Mouse (Mus musculus) gastrocnemius, postnatal 36 days (tissue): Measurements from ENCODE around the gene Fam49a. TPM values are rescaled to one million over a fixed set of nuclear protein-coding genes. Genes with fewer than 3 reads are reported as not detected.
"Not testable (repeated sequence)": the region's sequence is repeated elsewhere in the genome, so short reads cannot be mapped to it uniquely, and the experiment has no call there.

Experiments used
- DNase-seq, 2 experiments: peaks; one replicate each; pipeline ENCODE4 v3.0.0; 2022
- intact Hi-C: fragments of 180-260 bp; cut with DNase I; formaldehyde crosslinking; loops from one replicate; pipeline ENCODE4 v1.15.1; 2025
- long read RNA-seq, 2 experiments: library from polyadenylated mRNA; stranded (forward); transcript quantifications; one replicate each; pipeline ENCODE4 v2.0.0; 2021
- total RNA-seq, 2 experiments: library from RNA; stranded (reverse); gene quantifications; 2 replicates each; pipeline ENCODE4 v1.2.3; 2021

Gene Fam49a
- total RNA-seq, result 1 to 10 TPM; 4.5 to 5.7 TPM
- long read RNA-seq, experiment 1, partial matches to known transcripts, result 0 of 3 reads
- long read RNA-seq, experiment 1, other reads (novel, unspliced or antisense), result 2 of 3 reads
- long read RNA-seq, experiment 2, partial matches to known transcripts, result 0 of 4 reads
- long read RNA-seq, experiment 2, other reads (novel, unspliced or antisense), result 1 of 4 reads

- DNase-seq, result peak; percentile 68 to 69
- intact Hi-C loops, result loop anchor here (5.0 kb wide), 1 partner anchor 50 kb away; no protein-coding TSS in a partner anchor
Measured at GRCm38 (mm10) chr12:12261987-12262971, at the start of gene Fam49a. Fam49a (plus strand) TSS chr12:12262139.

- intact Hi-C loops, result no loop called here
- DNase-seq, result no peak
Measured at GRCm38 (mm10) chr12:12213536-12213935, 48.4 kb upstream of the Fam49a start.

GRCm38 (mm10) chr12:12218947-12219346, 43.0 kb upstream of the Fam49a start:
- intact Hi-C loops, result no loop called here
- no peak for DNase-seq

- no peak for DNase-seq
- intact Hi-C loops, result no loop called here
Measured at GRCm38 (mm10) chr12:12220755-12221496, 41.0 kb upstream of the Fam49a start.

GRCm38 (mm10) chr12:12222585-12223290, 39.2 kb upstream of the Fam49a start:
- peak in 1 of 2 experiments; percentile 33 for DNase-seq
- intact Hi-C loops, result no loop called here

GRCm38 (mm10) chr12:12223336-12223735, 38.6 kb upstream of the Fam49a start:
- intact Hi-C loops, result no loop called here
- no peak for DNase-seq

GRCm38 (mm10) chr12:12225706-12226105, 36.2 kb upstream of the Fam49a start:
- DNase-seq, result no peak
- intact Hi-C loops, result no loop called here

GRCm38 (mm10) chr12:12227594-12227993, 34.3 kb upstream of the Fam49a start:
- DNase-seq, result no peak
- intact Hi-C loops, result no loop called here

- intact Hi-C loops, result no loop called here
- DNase-seq, result no peak
Measured at GRCm38 (mm10) chr12:12230031-12230557, 31.8 kb upstream of the Fam49a start.

GRCm38 (mm10) chr12:12232097-12232496, 29.8 kb upstream of the Fam49a start:
- DNase-seq, result no peak
- intact Hi-C loops, result no loop called here

- intact Hi-C loops, result no loop called here
- DNase-seq, result no peak
Measured at GRCm38 (mm10) chr12:12236978-12237377, 25.0 kb upstream of the Fam49a start.

- DNase-seq, result no peak
- intact Hi-C loops, result no loop called here
Measured at GRCm38 (mm10) chr12:12239502-12239901, 22.4 kb upstream of the Fam49a start.

- intact Hi-C loops, result no loop called here
- no peak for DNase-seq
Measured at GRCm38 (mm10) chr12:12243148-12243547, 18.8 kb upstream of the Fam49a start.

GRCm38 (mm10) chr12:12247023-12247422, 14.9 kb upstream of the Fam49a start:
- intact Hi-C loops, DNase-seq: not testable (repeated sequence)

GRCm38 (mm10) chr12:12249521-12249920, 12.4 kb upstream of the Fam49a start:
- intact Hi-C loops, result no loop called here
- DNase-seq, result no peak

- intact Hi-C loops, result no loop called here
- DNase-seq, result no peak
Measured at GRCm38 (mm10) chr12:12253526-12253925, 8.4 kb upstream of the Fam49a start.

GRCm38 (mm10) chr12:12254139-12254538, 7.8 kb upstream of the Fam49a start:
- intact Hi-C loops, result no loop called here
- no peak for DNase-seq

- DNase-seq, result no peak
Measured at GRCm38 (mm10) chr12:12260979-12261960, 669 bp upstream of the Fam49a start.

GRCm38 (mm10) chr12:12263371-12263791, 1.4 kb downstream of the Fam49a start:
- no peak for DNase-seq
- intact Hi-C loops, result loop anchor here (5.0 kb wide), 1 partner anchor 49 kb away; no protein-coding TSS in a partner anchor

More at GRCm38 (mm10) chr12:12260979-12261960, 669 bp upstream of the Fam49a start:
- intact Hi-C loops, result loop anchor here (5.0 kb wide), 1 partner anchor 51 kb away; no protein-coding TSS in a partner anchor
